Mouse (Mus musculus) adrenal gland (tissue): Measurements from ENCODE around the gene Col25a1.

Experiments
- intact Hi-C: fragments of 180-260 bp; cut with DNase I; formaldehyde crosslinking; loops from one replicate; pipeline ENCODE4 v1.15.1; 2025

The Col25a1 gene

DNA sequence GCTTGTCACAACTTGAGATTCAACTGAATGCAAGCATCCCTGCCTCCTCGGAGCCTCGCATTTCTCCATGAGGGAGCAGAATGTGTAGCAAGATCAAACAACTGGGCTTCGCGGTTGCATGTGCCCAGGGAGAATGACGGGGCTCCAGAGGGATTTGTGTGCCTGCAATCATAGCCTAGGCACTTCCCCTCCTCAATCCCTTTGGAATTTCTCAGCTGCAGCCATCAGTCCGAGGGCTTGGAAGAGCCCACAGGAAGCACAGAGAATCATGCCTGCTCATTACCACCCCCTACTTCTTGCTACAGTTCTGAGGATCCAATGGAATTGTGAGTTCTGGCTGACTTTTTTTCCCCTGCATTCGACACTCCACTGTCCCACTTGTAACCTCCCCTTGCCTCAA is 241.8 kb downstream of the Col25a1 start:
- intact Hi-C loops, result no loop called here

DNA sequence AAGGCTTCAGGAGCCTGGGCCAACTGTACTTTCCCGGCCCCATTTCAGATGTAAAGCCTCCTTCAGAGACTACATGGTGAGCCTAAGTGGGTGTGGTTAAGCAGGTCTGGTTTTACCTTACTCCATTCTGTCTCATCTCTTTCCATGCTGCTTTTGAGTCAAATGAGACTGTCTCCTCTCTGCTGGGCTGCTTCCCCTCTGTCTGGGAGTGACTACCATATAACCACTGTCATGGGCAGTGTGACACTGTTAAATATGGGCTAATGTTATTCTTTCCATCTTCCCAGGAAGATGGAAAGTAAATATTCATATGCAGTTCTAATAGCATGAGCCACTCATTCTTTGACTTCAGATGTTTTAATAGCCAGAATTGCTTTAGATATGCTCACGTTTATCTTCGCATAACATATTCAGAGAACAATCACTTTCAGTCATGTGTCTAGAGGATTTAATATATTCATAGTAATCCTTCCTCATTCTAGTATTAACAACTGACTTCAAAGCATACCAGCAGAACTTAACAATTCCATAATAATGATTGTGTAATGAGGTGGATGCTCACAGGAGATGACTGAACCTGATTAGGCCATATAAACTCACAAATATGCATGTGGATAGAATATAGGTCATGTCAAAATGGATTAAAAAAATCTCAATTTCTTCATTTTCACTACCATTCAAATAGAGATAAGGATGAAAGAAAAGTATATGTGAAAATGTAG is 243.5 kb downstream of the Col25a1 start:
- intact Hi-C loops, result no loop called here

DNA sequence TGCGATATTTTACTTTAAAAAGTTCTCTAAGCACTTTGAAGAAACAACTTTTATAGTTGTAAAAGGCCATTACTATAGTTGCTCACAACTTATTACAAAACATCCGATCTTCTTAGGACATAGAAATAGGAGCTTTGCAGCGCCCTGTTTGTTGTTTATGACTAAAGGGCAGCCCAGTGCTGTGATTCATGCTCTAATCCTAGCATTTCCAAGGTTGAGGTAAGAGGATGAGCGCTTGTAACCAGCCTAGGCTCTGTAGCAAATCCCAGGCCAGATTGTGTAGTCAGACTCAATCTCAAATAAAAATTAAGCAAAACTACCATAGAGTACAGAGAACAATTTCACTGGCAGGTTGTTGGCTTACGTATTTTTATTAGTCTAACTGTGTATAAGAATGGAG is 246.5 kb downstream of the Col25a1 start:
- intact Hi-C loops, result no loop called here

DNA sequence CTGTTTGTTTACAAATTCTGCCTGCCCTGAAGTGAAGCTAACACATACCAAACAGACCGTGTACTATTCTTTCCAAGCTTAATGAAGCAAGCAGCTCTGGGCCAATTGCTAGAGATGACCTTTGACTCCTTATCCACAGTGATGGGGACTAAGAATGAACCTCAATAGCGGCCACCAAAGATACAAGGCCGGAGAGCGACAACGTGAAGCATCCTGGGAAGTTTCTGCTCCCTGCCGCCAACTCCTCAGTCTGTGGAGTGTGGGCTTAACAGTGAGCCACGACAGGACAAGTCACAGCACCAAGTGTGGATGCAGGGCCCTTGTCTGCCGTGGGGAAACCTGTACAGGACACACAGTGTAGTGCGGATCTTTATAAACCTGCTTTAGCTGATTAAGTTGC is 247.3 kb downstream of the Col25a1 start:
- intact Hi-C loops, result no loop called here

DNA sequence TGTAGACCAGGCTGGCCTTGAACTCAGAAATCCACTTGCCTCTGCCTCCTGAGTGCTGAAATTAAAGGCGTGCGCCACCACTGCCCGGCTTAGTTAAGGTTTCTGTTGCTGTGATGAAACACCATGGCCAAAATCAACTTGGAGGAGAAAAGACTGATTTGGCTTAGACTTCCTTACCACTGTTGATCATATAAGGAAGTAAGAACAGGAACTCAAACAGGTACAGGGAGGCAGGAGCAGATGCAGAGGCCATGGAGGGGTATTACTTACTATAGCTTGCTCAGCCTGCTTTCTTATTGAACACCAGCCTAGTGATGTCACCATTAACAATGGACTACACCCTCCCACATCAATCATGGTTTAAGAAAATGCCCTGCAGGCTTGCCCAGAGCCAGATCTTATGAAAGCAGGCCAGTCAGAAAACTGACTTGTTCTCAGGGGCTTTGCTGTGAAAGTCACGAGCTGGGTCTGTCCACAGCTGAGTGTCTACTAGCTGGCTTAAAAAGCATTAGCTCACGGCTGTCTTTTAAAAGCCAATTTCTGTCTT is 249.1 kb downstream of the Col25a1 start:
- intact Hi-C loops, result no loop called here

DNA sequence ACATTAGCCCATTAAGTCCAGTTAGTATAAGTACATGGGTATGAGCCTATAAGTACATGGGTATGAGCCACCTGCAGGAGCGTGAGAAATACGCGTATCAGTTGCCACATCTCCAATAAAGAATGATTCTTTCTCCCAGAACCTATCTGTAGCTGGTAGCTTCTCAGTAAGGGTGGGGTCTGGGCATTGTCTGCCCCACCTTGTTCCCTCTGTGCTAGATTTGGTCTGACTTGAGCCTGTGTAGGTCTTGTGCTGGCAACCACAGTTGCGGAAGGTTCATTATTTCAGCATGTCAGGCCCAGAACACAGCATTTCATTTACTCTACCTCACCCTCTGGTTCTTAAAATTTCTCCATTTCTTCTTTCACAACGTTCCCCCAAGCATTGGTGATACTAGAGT is 250.4 kb downstream of the Col25a1 start:
- intact Hi-C loops, result no loop called here

DNA sequence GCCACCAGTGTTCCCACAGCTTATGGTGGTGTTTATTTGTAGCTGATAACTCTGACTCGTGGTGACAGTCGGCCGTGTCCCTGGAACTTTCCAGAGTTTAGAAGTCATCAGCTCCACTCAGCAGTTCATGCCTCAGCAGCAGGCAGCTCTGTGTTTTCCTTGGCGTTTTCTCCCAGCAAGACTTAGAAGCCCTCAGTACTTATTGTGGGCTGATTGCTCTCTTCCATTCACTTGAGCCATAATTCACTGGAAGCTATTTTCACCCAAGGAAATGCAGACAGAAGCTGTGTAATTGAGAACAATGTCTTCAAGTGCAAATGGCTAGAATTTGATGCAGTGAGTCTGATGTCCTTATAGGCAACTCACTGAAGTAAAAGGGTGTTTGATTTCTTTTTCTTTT is 254.6 kb downstream of the Col25a1 start:
- intact Hi-C loops, result no loop called here

DNA sequence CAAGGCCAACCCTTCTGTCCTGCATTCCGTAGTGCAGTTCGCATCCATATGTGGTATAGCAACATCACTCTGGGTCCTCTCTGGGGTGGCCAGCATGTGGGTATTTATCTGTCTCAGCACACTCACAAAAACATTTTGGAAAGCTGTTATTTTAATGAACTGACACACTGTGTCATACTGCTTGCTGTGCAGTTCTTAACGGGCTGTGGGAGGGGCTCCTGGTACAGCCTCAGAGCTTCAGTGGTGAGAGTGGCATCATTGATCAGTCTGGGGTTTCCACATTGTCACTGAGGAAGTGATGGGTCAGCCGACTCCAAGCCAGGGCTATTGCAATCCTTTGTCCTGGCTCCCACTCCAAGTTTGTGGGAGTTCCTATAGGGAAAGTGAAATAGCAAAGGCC is 255.9 kb downstream of the Col25a1 start:
- intact Hi-C loops, result no loop called here

DNA sequence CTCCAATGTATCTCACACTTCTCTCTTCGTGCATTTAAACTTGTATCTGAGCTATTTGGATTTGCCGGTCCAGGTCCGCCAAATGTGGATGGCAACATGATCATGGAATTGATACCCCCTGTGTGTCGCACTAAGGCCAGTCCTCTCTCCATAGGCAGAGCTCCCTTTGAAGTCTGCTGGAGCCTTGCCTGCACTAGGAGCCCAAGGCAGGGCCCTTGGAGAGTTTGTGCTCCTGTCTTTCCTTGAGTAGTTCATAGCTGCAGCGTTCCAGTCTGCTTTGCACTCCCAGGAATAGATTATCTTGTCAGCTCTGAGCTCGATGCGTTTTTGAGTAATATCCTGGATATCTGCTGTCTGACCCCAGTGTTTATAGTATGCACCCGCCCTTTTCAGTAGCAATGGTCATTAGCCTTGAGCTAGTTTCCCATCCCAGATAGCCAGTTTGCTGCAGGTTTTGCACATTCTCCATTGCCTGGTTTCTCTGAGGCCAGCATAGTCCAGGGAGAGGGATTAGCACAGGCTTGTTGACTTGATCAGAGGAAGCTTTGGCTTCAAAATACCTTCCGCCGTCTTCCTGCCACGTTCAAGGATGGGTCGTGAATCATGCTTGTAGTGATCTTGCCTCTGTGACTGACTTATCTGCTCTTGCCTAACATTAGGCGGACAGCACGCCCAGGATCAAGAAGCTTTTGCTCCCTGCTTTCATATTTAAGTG is 258.1 kb downstream of the Col25a1 start:
- intact Hi-C loops, result no loop called here

DNA sequence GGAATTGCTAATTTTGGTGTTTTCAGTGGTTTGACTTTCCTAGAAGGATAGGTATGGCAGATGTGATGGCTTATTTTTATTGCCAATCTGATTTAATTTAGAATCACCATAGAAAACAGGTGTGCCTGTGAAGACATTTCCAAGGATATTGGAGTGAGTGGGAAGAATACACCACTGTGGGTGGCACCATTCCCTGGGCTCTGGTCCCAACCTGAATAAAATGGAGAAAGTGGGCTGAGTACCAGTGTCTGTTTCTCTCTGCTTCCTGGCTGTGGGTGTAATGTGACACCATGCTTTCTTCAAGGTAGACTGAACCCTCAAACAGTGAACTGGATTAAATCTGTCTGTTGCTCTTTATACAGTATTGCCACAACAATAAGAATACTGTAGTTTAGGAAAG is 265.3 kb downstream of the Col25a1 start:
- intact Hi-C loops, result no loop called here

DNA sequence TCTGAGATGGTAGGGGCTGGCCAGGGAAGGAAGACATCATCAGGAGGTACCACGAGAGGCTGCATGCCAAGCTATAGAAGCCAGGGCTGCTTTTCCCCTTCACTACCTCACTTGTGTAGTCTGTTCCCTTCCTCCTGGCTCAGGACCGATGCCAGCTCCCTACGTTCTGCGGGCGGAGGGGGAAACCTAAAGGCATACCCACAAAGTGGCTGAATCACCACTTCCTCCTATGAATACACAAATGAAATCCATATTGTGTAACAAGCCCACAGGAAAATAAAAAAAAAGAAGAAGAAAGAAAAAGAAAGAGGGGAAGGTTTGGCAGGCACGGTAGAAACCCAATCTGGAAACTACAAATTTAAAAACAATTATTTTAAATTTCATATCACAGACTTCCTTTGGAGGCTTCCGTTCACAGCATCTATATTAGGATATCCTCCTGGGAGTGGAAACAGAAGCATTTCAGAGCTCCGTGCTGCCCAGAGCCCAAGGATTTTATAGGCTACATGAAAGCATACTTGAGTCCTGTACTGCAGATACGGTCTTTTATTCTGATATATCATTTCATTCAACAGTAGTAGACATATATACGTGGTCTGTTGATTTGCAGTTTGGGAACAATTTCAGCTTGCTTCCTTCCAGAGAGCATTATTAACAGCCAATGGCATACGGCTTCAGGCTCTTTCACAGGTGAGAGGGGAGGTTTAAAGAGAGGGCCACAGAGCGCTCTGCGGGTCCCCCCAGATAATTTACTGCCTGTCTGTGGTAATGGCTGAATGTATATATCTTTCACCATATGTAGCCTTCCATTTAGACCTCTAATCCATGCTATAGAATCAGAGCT is 269.6 kb downstream of the Col25a1 start:
- intact Hi-C loops, result no loop called here

DNA sequence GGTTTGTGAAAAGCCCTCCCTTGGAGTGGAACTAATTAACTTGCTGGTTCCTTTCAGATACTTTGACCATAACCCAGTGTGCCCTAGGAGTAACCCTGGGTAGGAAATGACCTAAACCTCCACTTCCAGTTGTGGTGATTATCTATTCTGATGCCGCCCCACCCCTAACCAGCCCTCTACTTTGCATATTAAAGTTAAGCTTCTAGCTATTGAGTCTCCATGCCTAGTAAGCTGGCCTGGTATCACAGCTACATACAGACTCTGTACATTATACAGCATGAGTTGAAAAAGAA is 270.2 kb downstream of the Col25a1 start:
- intact Hi-C loops, result no loop called here

DNA sequence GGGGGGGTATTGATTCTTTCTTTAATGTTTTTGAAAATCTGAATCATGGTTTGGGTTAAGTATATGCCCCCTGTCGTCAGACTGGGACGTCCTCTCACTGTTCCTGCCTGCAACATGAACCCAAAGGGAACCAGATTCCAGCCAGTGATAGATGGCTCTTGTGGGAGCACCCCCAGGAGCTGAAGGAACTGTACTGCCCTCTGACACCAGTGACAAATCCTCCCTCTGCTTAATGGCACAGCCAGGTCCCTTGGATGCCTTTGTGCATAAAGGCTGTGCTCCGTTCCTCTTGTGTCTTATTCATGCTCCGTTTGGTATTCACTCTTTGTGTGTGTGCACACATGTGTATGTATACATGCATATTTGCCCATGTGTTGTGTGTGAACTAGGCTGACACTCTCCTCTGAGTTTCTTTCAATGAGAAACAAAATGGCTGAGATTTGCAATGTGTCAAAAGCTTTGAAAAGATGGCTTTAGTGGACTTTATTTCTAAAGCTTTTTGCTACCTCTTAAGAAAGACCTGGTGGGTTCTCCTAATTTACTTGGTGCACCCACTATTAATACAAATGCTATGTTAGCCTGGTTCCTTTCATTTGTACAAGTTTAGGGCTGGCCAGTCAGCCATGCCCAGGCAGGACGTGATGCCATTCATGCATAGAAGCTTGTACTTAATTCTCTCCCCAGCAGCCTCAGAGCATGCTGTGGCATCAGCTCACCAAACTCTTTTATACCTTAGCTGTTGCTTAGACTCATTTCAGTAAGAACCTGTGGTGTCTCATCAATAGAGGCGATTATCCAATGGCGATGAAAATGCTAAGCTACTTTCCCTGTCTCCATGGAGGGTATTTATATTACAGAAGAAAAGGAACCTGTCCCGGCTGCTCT is 273.5 kb downstream of the Col25a1 start:
- intact Hi-C loops, result no loop called here

DNA sequence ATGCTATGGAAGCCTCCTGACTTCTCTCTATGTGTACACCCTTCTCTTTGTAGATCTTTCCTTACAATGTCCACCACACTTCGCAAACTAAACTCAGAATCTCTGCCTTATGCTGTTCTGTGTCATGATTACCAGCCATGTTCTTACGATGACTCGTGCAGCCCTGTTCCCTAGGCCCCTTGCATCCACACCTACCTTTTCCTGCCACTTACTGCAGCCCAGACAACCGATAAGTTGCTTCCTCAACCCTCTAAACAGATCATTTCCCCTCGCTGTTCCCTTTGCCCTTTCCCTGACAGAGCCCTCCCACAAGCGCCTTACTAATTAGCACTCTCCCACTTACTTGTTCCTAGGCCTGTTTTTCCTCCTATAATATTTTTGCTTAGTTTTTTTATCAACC is 275.9 kb downstream of the Col25a1 start:
- intact Hi-C loops, result no loop called here

DNA sequence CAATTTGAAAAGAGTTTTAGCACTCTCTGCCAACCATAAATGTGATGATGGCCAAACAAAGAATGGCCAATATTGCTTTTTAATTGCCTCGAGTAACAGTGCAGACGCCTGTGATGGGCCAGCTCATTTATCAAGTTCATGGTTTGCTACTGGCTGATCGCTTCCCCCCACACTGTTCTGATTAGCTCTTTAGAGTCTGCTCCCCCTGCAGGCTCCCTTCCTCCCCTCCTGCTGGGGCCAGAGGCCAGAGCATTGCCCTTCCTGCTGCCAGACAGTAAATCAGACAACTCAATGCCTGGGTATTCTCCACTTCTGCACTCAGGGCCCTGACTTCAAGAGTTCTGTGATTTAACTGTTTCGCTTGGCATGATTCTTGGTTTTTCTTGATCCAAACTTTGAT is 281.9 kb downstream of the Col25a1 start:
- intact Hi-C loops, result no loop called here

DNA sequence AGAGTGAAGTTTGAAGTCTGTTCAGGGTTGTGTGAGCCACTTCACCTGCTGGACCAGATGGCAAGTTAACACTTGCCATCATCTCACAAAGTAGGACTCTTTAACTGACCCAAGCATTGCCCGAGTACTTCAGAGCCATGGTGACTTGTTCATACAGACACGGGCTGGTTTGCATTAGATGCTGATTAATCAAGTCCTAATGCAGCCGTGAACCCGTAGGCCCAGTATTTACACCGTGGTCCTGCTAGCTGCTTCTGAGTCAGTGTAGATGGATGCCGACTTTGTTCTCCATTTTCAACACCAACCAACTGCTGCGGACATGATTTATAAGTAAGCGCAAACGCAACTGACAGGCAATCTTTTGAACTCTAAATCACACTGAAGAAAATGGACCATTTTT is 287.6 kb downstream of the Col25a1 start:
- intact Hi-C loops, result no loop called here

DNA sequence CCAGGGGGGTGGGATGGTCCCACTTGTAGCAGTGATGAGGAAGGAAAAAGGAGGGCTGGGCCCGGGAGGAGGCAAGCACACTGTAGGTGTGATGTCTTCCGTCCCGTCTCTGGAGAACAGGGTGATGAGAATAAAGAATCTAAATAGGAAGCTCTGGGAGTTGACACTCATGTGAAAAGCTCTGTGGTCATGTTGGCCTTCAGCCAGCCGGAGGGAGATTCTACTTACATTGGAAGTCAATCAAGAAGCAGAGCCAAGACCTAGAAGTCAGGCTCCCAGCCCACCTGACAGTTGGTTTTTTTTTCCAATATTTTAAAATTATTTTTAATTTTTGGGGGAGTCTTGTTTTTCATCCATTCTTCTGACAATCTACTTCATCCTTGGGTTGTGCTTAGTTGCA is 297.5 kb downstream of the Col25a1 start:
- intact Hi-C loops, result no loop called here

DNA sequence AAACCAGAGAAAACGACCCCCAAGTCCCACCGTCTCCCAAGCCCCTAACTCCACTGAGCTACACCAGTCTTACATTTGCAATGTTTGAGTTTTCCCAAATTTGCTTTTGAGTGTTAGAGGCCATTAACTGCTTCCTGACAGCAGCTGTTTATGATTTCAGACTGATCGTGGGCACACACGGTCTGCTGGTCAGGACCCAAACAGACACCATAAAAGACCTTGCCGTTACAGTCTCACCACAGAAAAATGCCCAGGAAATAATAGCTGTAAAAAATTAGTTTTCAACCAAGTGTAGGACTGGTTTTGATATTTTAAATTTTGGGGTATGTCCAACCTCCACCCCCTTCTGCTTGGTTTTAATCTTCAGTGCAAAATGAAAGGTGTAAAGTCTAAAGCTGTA is 298.8 kb downstream of the Col25a1 start:
- intact Hi-C loops, result no loop called here

DNA sequence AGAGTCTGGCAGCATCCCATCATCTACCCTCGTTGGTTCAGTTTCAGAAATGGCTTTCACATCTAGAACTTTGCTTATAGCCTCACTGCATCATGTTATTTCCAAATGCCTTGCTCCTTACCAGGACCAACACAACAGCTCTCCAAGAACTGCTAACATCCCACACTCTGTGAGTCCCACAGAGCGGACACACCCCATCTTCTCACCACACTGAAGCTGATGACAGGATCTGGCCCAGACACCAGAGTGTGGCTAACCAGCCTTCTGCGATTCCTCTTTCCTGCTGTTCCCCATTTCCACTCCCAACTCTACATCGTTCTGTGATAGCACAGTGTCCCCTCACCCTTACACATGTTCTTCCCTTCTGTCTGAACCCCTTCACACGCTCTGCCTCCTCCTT is 301.5 kb downstream of the Col25a1 start:
- intact Hi-C loops, result no loop called here

DNA sequence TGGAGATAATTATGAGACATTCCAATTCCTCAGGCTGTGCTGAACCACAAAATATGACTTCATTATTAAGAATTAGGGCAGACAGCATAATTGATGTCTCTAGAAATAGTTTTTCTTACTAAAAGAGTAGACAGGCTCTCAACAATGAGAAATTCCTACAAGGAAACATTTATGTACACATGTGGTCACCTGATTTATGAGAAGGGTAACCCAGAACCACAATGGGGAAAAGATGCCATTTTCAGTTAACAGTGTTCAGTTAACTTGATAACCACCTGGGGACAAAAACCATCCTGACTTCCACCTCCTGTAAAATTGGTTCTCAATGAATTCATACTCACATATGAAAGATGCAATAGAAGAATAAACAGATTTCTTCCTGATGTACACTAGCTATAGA is 305.7 kb downstream of the Col25a1 start:
- intact Hi-C loops, result no loop called here

DNA sequence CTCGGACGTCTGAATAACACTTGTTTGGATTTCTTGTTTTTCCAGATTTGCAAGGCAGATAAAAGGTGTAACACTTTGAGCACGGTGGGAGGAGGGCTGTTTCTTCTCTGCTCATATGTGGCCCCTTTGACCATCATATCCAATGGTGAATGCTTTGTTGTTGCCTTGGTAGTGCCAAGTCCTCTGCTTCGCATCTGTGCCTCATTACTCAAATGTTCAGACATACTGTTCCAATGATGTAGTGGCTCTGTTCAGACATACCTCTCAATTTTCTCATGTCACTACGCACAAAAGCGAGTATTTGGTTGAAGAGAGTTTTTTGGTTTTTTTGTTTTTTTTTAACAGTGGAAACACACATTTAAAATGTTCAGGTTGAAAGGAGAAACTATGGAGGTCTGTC is 308.5 kb downstream of the Col25a1 start:
- intact Hi-C loops, result no loop called here
